Mouse (Mus musculus): ENCODE results near the gene Ptgr1. TPM values are rescaled to one million over a fixed set of nuclear protein-coding genes. Genes with fewer than 3 reads are reported as not detected.

Gene Ptgr1
- 1 to 10 TPM; 1.5 TPM for total RNA-seq (2021)

- DNase-seq (ENCODE audit: low spot score in 2 of 2) = peak; percentile 71 to 72
- intact Hi-C loops (cut with DNase I) = no loop called here
These were observed at the start of gene Ptgr1 for GRCm38 (mm10) chr4:58986540-58987190. Ptgr1 (minus strand) TSS chr4:58987119.

DNA sequence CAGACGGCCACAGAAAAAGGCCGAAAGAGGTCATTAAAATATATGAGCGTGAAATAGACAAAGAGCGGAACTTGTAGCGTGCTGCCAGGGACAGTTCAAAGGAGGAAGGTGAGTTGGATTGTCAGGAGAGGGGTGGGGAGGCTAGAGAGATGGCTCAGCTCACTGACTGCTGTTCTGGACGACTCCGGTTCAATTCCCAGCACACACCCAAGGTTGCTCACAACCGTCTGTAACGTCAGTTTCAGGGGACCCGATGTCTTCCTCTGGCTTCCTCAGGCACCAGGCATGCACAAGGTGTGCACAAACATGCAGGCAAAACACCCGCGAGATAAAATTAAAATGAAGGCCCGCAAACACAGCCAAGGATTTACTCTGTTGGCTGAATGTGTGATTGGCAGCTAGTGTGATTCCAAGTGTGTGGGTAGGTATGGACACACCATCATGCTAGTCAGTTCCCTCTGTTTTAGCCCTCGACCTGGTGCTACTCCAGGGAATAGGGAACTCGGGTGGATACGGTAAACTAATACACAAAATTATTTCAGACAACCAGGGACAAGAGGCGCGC, 48.9 kb upstream of the Ptgr1 start:
- intact Hi-C loops (cut with DNase I) = loop anchor here (2.0 kb wide), 1 partner anchor 51 kb away; no protein-coding TSS in a partner anchor
- DNase-seq (ENCODE audit: low spot score in 2 of 2) = peak in 1 of 2 experiments; percentile 26

- intact Hi-C loops (cut with DNase I) = no loop called here
- peak; percentile 79 to 81 for DNase-seq (ENCODE audit: low spot score in 2 of 2)
These were observed 48.2 kb upstream of the Ptgr1 start, which contains the start of gene Gng10 for GRCm38 (mm10) chr4:59034918-59035785. Gng10 (plus strand) TSS chr4:59035088.

DNA sequence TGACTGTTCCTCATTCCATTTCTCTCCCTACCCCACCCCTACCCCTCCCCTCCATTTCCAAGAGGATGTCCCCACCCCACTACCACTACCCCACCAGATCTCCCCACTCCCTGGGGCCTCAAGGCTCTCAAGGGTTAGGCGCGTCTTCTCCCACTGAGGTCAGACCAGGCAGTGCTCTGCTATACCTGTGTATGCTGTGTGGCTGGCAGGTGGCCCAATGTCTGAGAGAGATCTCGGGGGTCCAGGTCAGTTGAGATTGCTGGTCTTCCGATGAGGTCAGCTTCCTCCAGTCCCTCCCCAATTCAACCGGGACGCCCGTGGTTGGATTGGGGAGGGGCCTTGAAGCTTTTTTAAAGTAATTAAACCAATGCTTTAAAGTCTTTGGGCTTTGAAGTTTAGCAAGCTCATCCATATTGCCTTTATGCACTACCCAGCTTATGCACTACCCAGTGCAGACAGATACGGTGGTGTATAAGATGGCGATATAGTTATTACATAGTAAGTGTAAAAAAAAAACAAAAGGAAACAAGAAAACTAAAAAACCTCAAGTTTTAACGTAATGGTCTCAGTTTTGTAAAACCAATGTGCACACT, 47.5 kb upstream of the Ptgr1 start:
- DNase-seq (ENCODE audit: low spot score in 2 of 2) = no peak
- intact Hi-C loops (cut with DNase I) = no loop called here

DNA sequence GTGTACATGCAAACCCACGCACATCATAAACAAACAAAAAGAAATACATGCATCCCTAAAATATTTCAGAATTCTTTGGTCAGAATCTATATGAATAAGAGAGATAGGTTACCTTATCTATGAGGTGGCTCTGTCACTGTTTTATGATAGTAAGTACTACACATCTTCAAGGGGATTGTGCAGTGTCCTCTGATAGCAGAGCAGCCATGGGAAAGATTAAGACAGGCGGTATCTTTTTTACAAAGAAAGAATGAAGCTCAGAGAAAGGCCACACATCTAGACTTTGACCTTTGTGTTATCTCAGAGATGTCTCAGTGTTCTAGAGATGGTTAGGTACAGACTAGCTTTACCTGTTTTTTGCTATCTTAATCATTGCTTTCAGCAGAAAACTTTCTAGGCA, 30.0 kb upstream of the Ptgr1 start:
- intact Hi-C loops (cut with DNase I) = no loop called here
- no peak for DNase-seq (ENCODE audit: low spot score in 2 of 2)

- intact Hi-C loops (cut with DNase I) = no loop called here
- no peak for DNase-seq (ENCODE audit: low spot score in 2 of 2)
These were observed 28.3 kb upstream of the Ptgr1 start for GRCm38 (mm10) chr4:59015181-59015580.

DNA sequence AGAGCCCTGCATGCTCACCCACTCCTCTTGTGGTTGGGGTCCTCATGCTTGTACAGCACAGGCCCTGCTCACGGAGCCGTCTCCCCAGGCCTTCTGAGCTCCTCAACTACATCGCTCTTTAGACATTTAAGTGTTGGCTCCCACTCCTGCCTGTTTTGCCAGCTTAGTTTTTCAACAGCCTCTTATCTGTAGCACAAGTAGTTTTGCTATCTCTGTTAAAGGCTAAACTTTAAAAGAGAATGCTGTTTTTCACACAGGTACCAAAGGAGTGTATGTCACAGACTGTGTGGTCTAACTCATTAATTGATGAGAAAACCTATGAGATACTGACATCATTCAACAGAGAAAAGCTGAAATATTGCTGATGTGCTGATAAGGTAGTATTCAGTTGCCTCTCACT, 24.5 kb upstream of the Ptgr1 start:
- intact Hi-C loops (cut with DNase I) = no loop called here
- DNase-seq (ENCODE audit: low spot score in 2 of 2) = no peak

DNA sequence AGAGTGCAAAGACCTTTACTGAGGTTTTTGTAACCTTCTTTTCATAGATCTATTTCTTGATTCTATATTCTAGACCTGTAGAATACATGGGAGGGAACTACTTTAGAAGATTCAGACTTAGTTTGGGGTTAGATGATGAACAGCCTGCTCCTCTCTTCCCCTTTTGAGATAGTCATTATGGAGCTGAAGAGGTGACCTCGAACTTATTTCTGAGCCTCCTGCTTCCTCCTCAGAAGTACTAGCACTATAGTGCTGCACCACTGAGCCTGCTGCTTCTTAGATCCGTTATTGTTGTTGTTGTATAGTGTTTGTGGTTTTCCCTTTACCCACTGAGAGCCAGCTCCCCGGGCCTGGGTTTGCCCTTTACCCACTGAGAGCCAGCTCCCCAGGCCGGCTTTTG, 22.8 kb upstream of the Ptgr1 start:
- no peak for DNase-seq (ENCODE audit: low spot score in 2 of 2)
- intact Hi-C loops (cut with DNase I) = no loop called here

- intact Hi-C loops (cut with DNase I) = no loop called here
These were observed 22.3 kb upstream of the Ptgr1 start for GRCm38 (mm10) chr4:59009186-59009585.

DNA sequence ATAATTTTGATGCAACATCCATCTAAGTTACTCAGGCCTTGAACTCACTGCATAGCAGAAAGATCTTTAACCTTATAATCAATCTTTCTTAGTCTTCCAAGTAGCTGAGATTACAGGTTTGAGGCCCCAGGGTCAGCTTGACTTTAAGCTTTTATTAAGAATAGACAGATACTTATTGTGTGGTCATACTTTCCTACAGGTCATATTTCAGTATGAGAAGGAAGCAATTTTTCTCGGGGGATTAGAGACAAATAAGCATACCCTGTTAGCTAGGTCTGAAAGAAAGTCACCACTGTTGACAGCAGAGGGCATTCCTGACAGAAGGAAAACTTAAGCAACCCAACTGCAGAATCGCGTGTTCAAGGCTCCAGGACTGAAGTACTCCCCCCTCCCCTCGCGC, 21.1 kb upstream of the Ptgr1 start:
- intact Hi-C loops (cut with DNase I) = no loop called here
- DNase-seq (ENCODE audit: low spot score in 2 of 2) = no peak

More at GRCm38 (mm10) chr4:59009186-59009585, 22.3 kb upstream of the Ptgr1 start:
- DNase-seq (ENCODE audit: low spot score in 2 of 2) = no peak

DNA sequence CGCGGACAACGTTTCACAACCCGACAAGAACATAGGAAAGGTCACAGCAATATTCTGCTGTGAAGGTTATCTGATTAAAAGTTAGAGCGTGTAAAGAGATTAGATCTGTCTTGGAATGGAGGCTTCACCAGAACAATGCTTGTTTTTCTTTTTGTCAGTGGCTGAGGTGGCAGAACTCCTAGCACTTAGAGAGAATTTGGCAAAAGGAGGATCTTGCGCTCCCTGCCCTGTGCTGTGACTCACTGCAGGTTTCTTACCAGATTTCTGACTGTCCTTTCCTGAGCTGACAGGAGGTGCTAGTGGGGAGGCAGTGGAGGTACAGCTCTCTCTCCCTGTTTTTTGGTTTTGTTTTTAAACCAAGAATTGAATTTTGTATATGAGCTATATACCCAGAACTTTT, 20.1 kb upstream of the Ptgr1 start:
- no peak for DNase-seq (ENCODE audit: low spot score in 2 of 2)
- intact Hi-C loops (cut with DNase I) = no loop called here

- intact Hi-C loops (cut with DNase I) = no loop called here
- DNase-seq (ENCODE audit: low spot score in 2 of 2) = no peak
These were observed 19.3 kb upstream of the Ptgr1 start for GRCm38 (mm10) chr4:59006211-59006610.

DNA sequence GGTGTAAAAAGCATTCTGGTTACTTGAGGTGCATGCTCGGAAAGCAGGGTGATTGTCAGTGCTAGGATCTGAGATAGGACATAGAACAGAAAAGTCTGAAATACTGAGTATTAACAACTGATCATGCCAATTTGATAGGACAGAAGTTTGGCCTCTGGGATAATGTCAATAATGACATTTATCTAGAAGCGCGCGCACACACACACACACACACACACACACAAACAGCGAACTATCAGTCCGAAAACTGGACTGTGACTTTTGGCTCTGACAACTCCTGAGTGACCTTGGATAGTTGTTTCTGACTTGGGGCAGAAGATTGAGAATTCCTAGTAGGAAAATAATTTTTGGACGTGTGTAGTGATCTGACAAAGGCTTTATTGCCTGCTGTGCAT, 16.9 kb upstream of the Ptgr1 start:
- DNase-seq (ENCODE audit: low spot score in 2 of 2) = no peak
- intact Hi-C loops (cut with DNase I) = no loop called here

DNA sequence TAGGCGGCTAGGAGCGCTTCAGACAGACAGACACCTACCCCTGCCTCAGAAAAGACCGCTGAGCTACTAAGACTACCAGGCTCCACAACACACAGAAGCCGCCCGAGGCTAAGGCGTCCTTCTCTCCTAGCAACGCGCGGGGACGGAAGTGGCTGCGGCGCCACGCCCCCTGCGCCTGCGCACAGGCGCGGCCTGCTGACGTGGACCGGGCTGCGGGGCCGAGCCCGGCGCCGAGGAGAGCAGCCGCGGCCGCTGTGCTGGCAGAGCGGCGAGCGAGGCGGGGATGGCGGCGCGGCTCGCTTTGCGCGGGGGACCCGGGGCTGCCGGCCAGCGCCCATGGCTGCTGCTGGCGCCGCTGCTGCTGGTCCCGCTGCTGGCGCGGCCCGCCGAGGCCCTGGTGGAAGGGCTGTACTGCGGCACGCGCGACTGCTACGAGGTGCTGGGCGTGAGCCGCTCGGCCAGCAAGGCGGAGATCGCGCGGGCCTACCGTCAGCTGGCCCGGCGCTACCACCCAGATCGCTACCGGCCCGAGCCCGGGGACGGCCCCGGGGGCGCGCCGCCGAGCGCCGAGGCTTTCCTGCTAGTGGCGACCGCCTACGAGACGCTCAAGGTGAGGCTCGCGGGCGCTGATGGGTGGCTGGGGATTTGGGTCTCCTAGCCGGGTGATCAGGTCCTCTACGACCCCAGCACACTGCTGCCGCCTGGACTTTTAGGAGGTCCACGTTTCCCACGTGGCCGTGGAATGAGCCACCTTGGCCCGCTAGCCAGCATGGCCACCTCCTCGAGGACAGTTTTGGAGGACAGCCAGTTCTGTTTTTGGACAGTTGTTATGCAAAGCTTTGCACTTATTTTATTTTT, 16.3 kb upstream of the Ptgr1 start, which contains the start of gene Gm20503:
Gm20503 (plus strand) TSS at position 263 of the 858 bp plus-strand sequence.
- intact Hi-C loops (cut with DNase I) = no loop called here
- DNase-seq (ENCODE audit: low spot score in 2 of 2) = peak; percentile 90 to 94

GRCm38 (mm10) chr4:59000614-59001013, 13.7 kb upstream of the Ptgr1 start:
- no peak for DNase-seq (ENCODE audit: low spot score in 2 of 2)
- intact Hi-C loops (cut with DNase I) = no loop called here

- DNase-seq (ENCODE audit: low spot score in 2 of 2) = peak; percentile 63 to 74
- intact Hi-C loops (cut with DNase I) = loop anchor here (5.0 kb wide), 1 partner anchor 732 kb away; no protein-coding TSS in a partner anchor
These were observed 12.8 kb upstream of the Ptgr1 start for GRCm38 (mm10) chr4:58999686-59000085.

- DNase-seq (ENCODE audit: low spot score in 2 of 2) = no peak
- intact Hi-C loops (cut with DNase I) = loop anchor here (5.0 kb wide), 1 partner anchor 731 kb away; no protein-coding TSS in a partner anchor
These were observed 11.8 kb upstream of the Ptgr1 start for GRCm38 (mm10) chr4:58998688-58999087.

- DNase-seq (ENCODE audit: low spot score in 2 of 2) = no peak
- intact Hi-C loops (cut with DNase I) = loop anchor here (5.0 kb wide), 1 partner anchor 730 kb away; no protein-coding TSS in a partner anchor
These were observed 10.2 kb upstream of the Ptgr1 start for GRCm38 (mm10) chr4:58997081-58997480.

DNA sequence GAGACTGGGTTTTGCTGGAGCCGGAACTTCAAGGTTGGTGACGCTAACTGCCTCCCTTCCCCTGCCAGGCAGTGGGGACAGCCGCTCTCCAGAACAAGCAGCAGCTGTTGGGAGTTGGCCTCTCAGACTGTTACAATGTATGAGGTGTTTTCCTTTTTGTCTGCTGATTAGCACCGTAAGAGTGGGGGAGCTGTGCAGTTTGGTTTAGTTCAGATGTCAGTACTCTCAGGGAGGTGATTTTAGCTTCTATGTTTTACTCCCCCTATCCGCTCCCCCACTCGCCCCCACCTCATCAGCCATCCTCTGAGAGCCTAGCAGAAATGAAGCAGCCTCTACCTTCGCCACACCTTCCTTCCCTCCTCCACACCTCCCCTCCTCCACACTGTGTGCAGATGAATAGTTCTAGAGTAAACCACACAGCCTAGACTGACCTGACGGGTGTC, 8.4 kb upstream of the Ptgr1 start:
- no peak for DNase-seq (ENCODE audit: low spot score in 2 of 2)
- intact Hi-C loops (cut with DNase I) = loop anchor here (5.0 kb wide), 1 partner anchor 728 kb away; no protein-coding TSS in a partner anchor

All from left cerebral cortex, postnatal 36 days (tissue).